Mouse (Mus musculus) urinary bladder, adult 18-20 months (tissue): ENCODE results near the gene Ndufaf3.

Source experiments
- DNase-seq, 2 experiments: peaks; one replicate each; pipeline ENCODE4 v3.0.0; 2022; ENCODE audit warnings: low spot score in 2 of 2, mixed read lengths in 2 of 2

The Ndufaf3 gene

DNA sequence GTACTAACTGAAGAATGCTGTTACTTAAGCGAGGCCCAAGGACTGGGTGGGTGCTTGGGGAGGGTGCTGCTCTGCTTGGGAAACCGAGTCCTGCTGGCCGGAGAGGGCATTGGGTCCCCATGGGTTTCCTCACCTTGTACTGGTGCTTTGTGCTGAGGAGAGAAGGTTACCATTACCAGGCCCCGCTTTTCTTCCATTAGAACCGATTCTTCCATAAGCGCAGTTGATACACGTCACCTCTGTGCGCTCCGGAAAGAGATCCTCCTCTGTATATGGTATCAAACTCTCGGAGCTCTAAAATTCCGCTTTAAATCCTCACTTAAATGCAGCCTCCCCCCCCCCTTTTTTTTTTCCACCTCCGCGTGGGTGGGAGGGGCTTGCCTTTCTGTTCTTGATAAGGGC is 49.3 kb downstream of the Ndufaf3 start:
- DNase-seq: no peak

- peak; percentile 61 to 79 for DNase-seq
These were observed 49.8 kb downstream of the Ndufaf3 start for GRCm38 (mm10) chr9:108517253-108517930.

GRCm38 (mm10) chr9:108516380-108517251 is 50.6 kb downstream of the Ndufaf3 start, which contains the start of gene Qrich1:
Gene Qrich1 (plus strand): TSS chr9:108516806.
- peak; percentile 91 to 96 for DNase-seq
